Comparison of ENCODE assay signal across 14 mouse cellular contexts in the genomic region with DNA sequence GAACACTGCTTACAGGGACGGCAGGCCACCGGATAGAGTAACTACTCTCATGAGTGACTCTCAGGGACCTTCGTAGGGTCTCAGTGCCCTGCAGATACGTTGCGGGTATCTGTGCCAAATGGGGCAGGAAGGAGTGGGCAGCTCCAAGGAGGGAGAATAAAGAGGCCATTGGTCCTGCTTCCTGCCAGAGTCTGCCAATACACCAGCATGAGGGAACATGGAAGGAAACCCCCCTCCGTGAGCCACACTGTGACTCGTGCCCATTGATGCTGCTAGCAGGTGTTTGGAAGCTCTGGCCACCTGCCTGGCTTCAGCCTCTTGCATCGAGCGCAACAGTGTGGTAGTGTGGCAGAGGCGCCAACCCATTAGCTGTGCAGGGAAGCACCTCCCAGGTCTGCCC.
A peak's percentile ranks its signal among the peaks of the same experiment; 100 is the strongest.
DNase-seq lines count a peak whose midpoint lies in the region; ATAC-seq lines count a peak whose summit lies in the region.
"Had no signal": no experiment of that assay in that cellular context is flagged by ENCODE, and none has a peak within 500 bp of the region (broad histone marks: within the 10 kb centered on the region; RNA-seq: fewer than 3 reads in every experiment).

No protein-coding gene starts in this region.

- 0 out of 2 replicates have a peak overlapping the region, but pooled peaks have one; percentile 21 for H3K27ac ChIP-seq in forebrain, embryonic 10.5 days
- no peak overlapping the region for H3K27ac ChIP-seq in forebrain, embryonic 13.5 days
- H3K27ac ChIP-seq: liver, embryonic 15.5 days; midbrain, embryonic 12.5 days; neural tube, embryonic 15.5 days had no signal

- no peaks in the 10 kb centered on the region for H3K27me3 ChIP-seq in forebrain, embryonic 10.5 days (ENCODE audit: poor library complexity, severe bottlenecking)
- H3K27me3 ChIP-seq in forebrain, embryonic 13.5 days, result no peaks in the 10 kb centered on the region
- H3K27me3 ChIP-seq: liver, embryonic 15.5 days; neural tube, embryonic 15.5 days had no signal

- 90% methylated on average over 10 of the region's 10 CpGs for WGBS in forebrain, embryonic 10.5 days
- 83% methylated on average over 10 of the region's 10 CpGs for WGBS in forebrain, embryonic 13.5 days

- no peak for DNase-seq in forebrain, embryonic 10.5 days (ENCODE audit: extremely low spot score, low spot score)
- DNase-seq in left cerebral cortex, postnatal 25 days (ENCODE audit: low spot score in 2 of 2), result peak; percentile 29 to 43
- DNase-seq in left cerebral cortex, adult 11 months (ENCODE audit: low spot score), result no peak
- peak; percentile 64 to 76 for DNase-seq in cerebellum, postnatal 10 days
- DNase-seq in right cerebral cortex, postnatal 14 days, result peak; percentile 44
- DNase-seq: heart, adult 11 months; heart, postnatal 4 days; kidney, postnatal 4 days had no signal

- H3K9me3 ChIP-seq in forebrain, embryonic 10.5 days, result no peaks in the 10 kb centered on the region
- H3K9me3 ChIP-seq in forebrain, embryonic 13.5 days (replicated peaks), result no peaks in the 10 kb centered on the region
- H3K9me3 ChIP-seq: liver, embryonic 15.5 days; midbrain, embryonic 12.5 days; neural tube, embryonic 15.5 days had no signal

- peaks cover 43% of the 10 kb centered on the region for H3K4me1 ChIP-seq in forebrain, embryonic 10.5 days
- H3K4me1 ChIP-seq in forebrain, embryonic 13.5 days, result peaks cover 40% of the 10 kb centered on the region
- H3K4me1 ChIP-seq: liver, embryonic 15.5 days had no signal

- H3K4me3 ChIP-seq in forebrain, embryonic 10.5 days, result no peak overlapping the region
- no peak overlapping the region for H3K4me3 ChIP-seq in forebrain, embryonic 13.5 days
- H3K4me3 ChIP-seq: liver, embryonic 15.5 days; midbrain, embryonic 12.5 days; neural tube, embryonic 15.5 days had no signal

- H3K36me3 ChIP-seq in forebrain, embryonic 10.5 days (replicated peaks), result no peaks in the 10 kb centered on the region
- no peaks in the 10 kb centered on the region for H3K36me3 ChIP-seq in forebrain, embryonic 13.5 days (ENCODE audit: poor library complexity, severe bottlenecking)
- H3K36me3 ChIP-seq: liver, embryonic 15.5 days; midbrain, embryonic 12.5 days; neural tube, embryonic 15.5 days had no signal

- ATAC-seq in forebrain, embryonic 13.5 days, result no peak
- ATAC-seq in erythroid progenitor cell, adult 5-6 weeks (replicated peaks; ENCODE audit: low FRiP score, poor library complexity, severe bottlenecking), result no peak
- ATAC-seq in granulocyte monocyte progenitor cell, adult 5-6 weeks (replicated peaks; ENCODE audit: poor library complexity, severe bottlenecking), result no peak

- intact Hi-C loops in left cerebral cortex, postnatal 25 days (cut with DNase I), result no loop called here

- no peak overlapping the region for H3K9ac ChIP-seq in forebrain, embryonic 13.5 days
- H3K9ac ChIP-seq: liver, embryonic 15.5 days; midbrain, embryonic 12.5 days; neural tube, embryonic 15.5 days had no signal

- H3K4me2 ChIP-seq in forebrain, embryonic 13.5 days, result no peak overlapping the region
- H3K4me2 ChIP-seq: liver, embryonic 15.5 days; midbrain, embryonic 12.5 days; neural tube, embryonic 15.5 days had no signal

Comparison
In these comparisons a context has a peak if more than half of its experiments do, and no peak if none do; other contexts are left out.
1. DNase-seq: peak in left cerebral cortex, postnatal 25 days (2 of 2), cerebellum, postnatal 10 days (2 of 2) and right cerebral cortex, postnatal 14 days (single experiment); none in forebrain, embryonic 10.5 days (single experiment) and left cerebral cortex, adult 11 months (single experiment).